Mouse (Mus musculus): Measurements from ENCODE around the gene D430042O09Rik. TPM values are rescaled to one million over a fixed set of nuclear protein-coding genes. Genes with fewer than 3 reads are reported as not detected.

Gene D430042O09Rik
- total RNA-seq, 2 experiments from 2014 or later: 23.2 to 25.4 TPM

DNA sequence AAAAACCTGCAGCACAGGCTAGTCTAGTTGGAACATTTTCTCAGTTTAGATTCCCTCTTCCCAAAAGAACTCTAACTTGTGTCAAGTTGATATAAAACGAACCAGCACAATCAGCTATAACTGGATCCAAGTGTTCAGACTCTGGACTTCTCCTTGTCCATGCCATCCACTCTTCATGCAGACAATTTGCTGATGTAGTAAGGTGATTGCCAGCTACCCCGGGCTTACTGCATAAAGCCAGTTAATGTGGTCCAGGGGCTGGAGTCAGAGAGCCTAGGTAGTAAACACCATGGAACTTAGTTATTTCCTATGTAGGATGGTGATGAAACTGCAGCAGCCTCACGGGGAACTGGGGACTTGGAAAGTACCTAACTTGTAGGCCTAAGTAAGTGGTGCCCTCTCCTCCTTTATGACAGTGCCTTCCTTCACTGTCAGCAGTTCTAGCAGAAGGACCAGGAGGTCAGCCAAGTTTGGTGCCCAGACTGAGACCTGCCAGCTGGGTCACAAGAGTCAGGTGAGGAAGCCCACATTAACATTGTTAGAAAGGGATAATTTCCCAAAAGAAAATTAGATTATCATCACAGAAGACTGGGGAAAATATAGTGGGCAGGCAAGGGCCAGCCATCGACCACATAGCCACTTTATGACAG, 28.8 kb downstream of the D430042O09Rik start:
- DNase-seq: no peak

DNA sequence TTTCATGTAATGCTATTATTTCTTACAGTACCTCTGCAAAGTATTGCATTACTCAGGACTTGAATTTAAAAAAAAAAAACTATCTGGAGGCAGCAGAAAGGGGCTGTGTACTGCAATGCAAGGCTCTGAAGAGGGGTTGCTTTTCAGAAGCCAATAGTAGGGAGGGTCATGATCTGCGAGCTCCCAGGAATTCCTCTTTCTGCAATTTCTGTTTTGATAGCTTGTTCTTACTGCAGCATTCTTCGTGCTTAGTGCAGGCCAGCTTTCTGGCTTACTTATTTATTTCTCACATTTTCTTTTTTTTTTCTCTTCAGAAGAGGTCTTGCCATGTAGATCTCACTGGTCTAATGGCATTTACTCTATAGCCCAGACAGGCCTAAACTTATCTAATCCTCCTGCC, 32.8 kb downstream of the D430042O09Rik start:
- no peak for DNase-seq

DNA sequence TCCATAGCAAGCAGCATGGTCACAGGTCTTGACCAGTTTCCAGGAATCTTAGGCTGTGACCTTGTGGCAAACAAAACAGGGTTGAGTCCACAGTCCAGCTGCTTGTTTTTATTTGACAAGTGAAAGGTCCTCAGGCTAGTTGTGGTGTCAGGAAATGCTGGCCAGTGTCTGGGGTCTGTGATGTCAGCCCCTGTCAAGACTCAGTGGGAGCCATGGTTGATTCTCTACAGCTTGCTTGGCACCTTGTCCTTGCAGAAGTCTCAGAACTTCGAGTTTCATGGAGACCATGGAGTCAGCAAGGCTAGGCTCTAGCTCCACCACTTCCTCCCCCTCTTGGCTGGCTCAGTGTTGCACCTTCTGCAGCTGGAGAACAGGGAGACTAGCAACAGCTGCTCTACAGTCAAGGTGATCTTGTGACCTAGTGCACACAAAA, 33.6 kb downstream of the D430042O09Rik start:
- peak; percentile 53 to 61 for DNase-seq

GRCm38 (mm10) chr7:125744774-125745173, 37.1 kb downstream of the D430042O09Rik start:
- no peak for DNase-seq

DNA sequence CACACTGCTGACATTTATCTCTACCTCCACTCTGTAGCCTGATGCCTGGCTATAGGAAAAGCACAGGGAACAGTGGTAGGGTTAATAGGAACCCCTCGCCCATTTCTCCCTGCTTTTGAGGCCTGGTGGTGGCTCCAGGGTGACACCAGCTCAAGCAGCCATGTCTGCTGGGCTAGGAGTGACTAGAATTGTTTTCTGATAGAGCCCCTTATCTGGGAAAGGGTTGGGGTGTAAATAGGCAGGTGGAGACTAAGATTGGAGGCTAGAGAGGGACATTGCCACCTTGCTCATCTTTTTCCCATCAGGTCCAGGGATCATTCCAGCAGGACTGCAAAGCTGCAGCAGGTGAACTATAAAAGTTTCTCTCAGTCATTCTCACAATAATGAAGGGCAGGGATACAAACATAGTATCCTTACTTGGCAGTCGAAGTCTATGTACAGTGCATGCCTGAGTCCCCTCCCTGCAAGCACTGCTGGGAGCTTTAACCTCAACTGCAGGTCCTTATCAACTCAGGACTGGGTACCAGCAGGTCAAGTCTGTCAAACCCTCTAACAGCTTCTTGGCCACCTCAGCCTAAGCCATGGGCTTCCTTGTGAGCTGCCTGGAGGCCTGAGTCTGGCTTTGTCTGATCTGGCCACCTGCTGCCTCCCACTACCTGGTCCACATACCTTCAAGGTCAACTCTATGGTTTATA, 39.1 kb downstream of the D430042O09Rik start:
- DNase-seq: no peak

DNA sequence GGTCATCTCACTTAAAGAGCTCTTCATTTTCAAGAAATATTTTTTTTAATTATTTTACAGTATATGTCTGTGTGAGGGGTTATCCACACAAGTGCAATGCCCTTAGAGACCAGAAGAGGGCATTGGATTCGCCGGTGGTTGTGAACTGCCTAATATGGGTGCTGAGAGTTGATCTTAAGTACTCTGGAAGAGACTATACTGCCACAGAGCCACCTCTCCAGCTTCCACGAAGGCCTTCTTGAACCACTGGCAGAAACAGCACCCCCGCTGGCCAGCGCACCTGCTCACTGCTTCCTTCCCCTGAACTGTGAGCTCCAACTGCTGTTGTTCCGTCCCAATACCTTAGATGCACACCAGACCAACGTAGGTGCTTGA, 39.6 kb downstream of the D430042O09Rik start:
- DNase-seq: peak in 1 of 2 experiments; percentile 35

GRCm38 (mm10) chr7:125748186-125748585, 40.5 kb downstream of the D430042O09Rik start:
- no peak for DNase-seq

DNA sequence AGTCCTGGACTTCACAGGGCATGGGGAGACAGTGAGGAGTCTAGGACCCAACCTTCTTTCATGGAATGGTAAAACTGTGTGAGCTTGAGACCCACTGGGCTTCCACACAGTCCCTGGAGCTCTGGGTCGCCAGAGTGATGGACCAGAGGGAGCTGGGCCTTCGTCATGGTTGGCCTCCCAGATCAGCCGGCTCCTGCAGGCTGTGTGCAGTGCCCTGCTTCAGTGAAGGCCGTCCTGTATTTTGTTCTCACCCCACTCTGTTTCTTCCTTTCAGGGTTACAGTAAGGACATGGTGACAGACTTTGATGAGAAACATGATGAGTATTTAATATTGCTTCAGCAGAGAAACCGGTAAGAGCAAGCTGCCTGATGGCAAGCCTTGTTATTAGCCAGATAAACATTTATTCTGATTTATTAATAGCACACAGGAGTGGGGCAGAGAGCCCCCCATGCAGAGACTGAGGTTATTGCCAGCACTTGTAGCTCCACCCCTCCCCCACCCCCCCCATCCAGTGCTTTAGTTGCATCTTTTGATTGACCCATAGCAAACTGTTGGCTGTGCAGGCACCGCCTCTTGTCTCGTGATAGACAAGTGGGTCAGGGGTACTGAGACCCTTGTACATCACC, 45.1 kb downstream of the D430042O09Rik start:
- peak; percentile 49 to 59 for DNase-seq

DNA sequence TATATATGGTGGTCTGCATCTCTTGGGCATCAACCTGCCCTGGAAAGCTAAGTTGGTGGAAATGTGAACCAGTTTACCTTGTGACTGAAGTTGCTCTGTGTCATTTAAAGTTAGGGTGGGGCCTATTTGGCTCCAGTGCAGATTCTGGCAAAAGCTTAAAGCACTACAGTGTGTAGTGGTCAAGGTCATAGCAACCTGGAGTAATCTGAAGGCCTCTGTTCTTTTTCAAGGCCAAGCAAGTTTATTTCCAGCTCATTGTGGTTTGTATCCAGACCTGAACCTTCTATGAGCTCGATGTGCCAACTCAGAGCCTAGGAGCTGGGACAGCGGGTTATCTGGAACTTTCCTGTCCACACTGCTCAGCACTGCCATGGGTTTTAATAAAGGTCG, 45.6 kb downstream of the D430042O09Rik start:
- DNase-seq: peak in 1 of 2 experiments; percentile 52

DNA sequence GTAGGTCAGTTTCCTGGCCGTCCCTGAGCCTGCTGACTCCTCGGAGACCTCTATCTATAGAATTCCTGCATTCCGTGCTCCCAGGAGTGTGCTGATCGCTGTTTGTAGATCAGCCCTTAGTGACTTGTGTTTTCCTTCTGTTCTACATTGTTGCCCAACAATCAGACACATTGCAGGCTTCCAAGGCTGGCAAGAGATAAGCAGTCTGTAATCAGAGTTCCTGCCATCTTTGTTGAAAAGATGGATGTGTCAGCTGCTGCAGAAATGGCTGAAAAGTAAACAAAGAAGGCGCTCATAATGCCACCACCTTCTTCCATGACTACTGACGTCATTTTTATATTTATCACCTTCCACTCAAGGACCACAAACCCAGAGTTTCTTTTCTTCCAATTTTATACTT, 49.1 kb downstream of the D430042O09Rik start:
- peak in 1 of 2 experiments; percentile 14 for DNase-seq

DNA sequence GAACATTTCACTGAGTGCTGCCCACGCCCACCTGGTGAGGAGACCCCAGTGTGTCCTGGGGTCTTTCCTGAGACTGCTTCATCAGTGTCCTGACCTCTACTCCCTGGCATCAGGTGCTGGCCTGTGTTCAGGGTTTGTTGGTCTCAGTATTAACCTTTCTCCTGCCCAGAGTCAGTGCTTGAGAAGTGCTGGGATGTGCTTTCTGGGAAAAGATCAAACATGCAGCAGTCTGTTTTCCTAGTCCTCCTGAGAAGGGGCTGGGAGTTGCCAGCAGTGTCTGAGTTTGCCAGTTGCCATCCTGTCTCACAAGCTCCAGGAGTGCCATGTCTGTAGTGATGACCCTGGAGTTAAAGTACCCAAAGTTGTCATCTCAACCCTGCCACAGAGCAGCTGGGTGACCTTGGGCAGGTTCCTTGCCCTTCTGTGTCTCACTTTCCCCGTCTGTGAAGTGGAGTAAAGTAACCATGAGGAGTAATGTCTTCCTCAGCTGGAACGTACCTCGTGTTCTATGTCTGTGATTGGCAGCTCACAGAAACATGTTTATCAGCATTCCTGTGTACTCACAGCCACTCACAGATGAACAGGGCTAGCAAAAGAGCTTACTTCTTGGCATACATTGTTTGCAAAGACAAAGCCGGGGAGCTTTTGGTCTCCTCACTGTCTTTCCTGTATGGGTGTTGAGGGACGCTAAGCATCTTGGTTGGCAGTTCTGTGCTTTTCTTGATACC, 50.4 kb downstream of the D430042O09Rik start:
- no peak for DNase-seq

GRCm38 (mm10) chr7:125762289-125762688, 54.6 kb downstream of the D430042O09Rik start:
- no peak for DNase-seq

DNA sequence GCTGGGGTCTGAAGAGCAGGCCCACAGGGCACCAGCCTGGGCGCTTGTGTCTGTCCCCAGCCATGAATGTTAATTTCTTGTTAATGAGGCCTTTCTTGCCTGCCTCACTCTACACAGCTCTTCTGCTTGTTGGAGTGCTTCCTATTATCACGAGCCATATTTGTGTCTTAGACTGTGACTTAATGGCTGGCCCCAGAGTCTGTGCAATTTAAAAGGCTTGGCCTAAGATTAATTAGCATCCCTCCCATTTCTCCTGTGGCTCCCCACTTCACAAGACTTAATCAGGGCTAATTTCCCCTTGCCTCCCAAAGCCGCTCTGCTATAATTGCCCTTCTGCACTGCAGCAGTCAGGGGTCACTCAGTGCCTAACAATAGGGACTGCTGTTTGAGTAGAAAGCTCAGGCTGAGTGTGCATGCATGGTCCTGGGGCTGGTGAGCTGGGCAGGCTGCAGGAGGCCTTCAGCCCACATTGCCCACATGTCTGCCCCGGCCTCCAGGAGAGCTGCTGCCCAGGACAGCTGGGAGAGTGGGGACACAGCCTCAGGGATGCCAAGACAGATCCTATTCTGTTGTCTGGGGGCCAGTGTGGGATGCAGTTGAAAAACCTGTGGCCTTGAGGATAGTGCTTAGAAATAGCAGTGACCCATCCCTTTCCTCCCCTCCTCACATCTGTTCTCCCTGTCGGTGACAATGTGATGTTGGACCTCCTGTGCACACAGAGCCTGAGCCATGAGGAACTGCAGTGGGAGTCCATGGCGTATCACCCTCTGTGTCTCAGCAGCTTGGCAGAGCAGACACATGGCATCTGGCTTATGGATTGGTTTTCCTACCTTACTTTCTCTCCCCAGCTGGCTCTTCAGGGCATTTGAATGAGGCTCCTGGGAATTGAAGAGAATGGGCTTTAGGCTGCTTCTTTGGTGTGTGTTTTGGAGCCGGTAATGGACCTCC, 55.5 kb downstream of the D430042O09Rik start:
- DNase-seq: no peak

DNA sequence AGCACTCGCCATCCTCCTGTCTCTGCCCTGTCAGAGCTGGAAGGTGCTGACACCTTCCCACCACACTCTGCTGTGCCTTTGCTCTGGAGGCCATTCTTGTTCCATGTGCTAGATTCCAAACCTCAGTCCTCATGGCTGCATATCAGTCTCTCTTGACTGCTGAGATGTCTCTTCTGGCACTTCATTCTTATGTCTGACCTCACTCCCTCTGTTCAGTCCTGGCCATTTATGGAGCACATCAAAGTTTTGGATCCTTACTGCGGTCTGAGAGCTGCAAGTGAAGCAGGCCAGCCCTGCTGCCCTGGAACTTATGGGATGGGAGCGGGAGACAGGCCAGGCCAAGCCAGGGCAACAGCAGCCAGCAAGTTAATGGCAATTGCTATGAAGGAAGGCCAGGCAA, 56.7 kb downstream of the D430042O09Rik start:
- no peak for DNase-seq

- peak; percentile 62 to 80 for DNase-seq
Measured at GRCm38 (mm10) chr7:125766976-125767831, 59.5 kb downstream of the D430042O09Rik start.

DNA sequence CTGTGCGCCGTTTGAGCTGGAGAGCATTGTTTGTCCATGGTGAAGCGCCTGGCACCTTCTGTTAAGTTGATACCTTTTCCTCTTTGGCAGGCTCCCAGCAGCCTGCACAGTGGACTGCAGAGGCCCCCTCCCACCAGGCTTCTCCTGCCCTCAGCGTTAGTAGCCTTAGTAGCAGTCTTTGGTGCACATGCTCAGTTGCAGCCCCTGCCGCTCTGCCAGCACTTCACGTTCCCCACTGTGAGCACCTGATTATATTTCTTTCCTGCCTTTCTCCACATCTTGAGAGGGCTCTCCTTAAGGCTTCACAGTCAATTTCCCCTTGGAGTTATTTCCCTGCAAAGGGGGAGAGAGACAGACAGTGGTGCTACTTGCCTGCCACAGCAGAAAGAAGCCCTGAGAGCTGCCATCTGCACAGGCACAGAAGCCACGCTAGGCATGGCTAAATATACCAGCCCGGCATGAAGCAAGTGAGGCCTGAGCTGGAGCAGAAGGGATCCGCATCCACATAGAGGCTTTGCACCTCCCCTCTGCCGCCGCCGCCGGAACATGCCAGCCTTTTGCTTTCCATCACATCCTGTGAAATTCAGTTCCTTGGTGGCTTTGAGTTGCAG, 65.4 kb downstream of the D430042O09Rik start:
- no peak for DNase-seq

DNA sequence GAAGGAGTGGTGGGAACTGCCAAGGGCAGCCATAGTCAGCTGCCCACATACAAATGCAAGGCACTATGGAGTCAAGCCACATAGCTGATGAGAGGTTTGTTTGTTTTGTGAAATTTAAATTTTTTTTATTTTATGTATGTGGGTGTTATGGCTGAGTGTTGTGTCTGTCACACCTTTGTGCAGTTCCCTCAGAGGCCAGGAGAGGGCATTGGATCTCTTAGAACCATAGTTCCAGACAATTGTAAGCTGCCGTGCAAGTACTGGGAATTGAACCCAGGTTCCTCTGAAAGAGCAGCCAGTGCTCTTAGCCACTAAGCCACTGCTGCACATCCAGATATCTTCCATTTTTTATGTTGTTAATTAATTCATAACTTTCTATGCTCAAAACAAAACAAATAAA, 75.5 kb downstream of the D430042O09Rik start:
- no peak for DNase-seq

DNA sequence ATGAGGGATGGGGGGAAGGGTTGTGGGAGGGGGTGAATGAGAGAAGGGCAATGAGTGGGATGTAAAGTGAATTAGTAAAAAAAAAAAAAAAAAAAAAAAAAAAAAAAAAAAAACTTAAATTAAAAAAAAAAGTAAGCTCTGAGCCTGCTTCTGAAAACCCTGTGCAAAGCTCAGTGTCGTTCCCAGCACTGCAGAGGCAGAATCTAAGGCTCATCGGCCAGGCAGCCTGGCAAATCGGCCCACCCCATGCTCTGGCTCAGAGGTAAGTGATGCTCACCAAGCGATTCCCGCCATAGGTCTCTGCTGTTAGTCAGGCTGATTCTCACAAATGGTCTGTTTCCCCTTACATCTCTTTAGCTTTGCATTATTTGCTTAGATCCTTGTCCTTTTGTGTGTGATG, 78.4 kb downstream of the D430042O09Rik start:
- no peak for DNase-seq

GRCm38 (mm10) chr7:125787046-125787445, 79.4 kb downstream of the D430042O09Rik start:
- DNase-seq: peak; percentile 57 to 73

DNA sequence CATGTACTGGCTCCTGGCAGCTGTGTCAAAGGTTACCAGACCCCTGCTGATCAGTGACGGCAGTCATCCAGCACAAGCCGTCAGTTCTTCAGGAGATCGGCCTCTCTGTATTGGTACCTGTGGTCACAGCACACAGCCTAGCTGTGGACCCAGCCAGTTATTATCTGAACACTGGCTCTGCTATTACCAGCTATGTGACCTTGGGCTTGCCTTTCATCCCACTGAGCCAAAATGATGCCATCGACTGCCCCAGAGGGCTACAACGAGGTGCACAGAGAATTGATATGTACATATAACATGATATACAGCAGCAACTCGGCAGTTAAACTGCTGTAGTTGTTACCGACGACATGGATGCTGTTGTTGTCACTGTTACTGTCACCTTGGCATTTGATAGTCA, 82.4 kb downstream of the D430042O09Rik start:
- DNase-seq: peak; percentile 32 to 51
